Mouse (Mus musculus): ENCODE measurements at regions not wholly inside any gene's neighbourhood (a gene's known extent, or its start where the extent isn't known, plus 50 kb on each side); places are given as distances from the start of the nearest gene placed in this dataset.
A peak's percentile ranks its signal among the peaks of the same experiment; 100 is the strongest.

- Histone ChIP-seq H3K4me3 (replicated peaks) (no peak overlapping the region), H3K9me3 (replicated peaks) (no peaks in the 10 kb centered on the region), H3K4me1 (no peaks in the 10 kb centered on the region), H3K27ac (no peak overlapping the region), H3K9ac (no peak overlapping the region), H3K27me3 (no peaks in the 10 kb centered on the region), H3K4me2 (no peak overlapping the region), H3K36me3 (no peaks in the 10 kb centered on the region)
- no peak for ATAC-seq (replicated peaks; ENCODE audit: low FRiP score)
- WGBS = 86% methylated on average over 5 of the region's 5 CpGs
Measured at GRCm38 (mm10) chr7:136164834-136165233, 448.7 kb upstream of the Mki67 start.

DNA sequence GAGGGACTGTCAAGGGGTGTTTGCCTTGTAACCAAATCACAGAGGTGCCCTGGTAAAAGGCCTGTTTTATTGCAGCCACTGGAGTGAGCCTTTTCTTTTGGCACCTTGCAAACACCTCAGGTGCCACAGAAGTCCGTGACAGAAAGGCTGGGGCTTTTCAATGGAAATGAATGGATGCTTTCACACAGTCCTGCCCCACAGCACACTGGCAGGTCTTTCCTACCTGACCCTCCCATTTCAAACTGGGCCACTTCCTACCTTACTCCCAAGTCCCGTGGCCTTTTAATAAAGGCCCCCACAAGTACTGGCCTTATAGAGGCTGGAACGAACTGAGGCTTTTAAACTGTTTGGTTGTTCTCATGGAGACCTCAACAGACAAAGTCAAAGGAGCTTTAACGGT lies 453.1 kb upstream of the Mki67 start:
- Histone ChIP-seq H3K4me3 (replicated peaks) (no peak overlapping the region), H3K9me3 (replicated peaks) (no peaks in the 10 kb centered on the region), H3K9ac (no peak overlapping the region), H3K36me3 (no peaks in the 10 kb centered on the region), H3K27ac (no peak overlapping the region), H3K4me2 (no peak overlapping the region), H3K4me1 (no peaks in the 10 kb centered on the region), H3K27me3 (no peaks in the 10 kb centered on the region)
- WGBS = 53% methylated on average over 4 of the region's 4 CpGs
- ATAC-seq (replicated peaks; ENCODE audit: low FRiP score) = no peak

DNA sequence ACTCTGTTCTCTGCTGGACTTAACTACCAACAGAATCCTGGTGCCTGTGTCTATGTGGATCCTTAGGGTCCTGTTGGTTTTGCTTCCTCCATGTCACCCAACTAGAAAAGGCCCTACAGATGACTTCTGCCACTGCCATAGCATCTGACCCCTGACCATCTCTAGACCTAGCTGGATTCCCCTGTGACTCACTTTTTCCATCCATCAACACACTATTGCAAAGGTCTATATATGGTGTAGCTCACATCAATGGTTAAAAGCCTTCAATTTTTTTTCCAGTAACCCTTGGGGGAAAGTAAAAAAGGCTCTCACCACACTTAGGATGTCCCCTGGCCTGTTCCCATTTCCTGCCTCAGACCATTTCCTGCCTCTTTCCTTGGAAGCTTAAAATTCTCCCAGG lies 460.2 kb upstream of the Mki67 start:
- no peak overlapping the region for H3K27ac ChIP-seq
- H3K9ac ChIP-seq = no peak overlapping the region
- no peak for ATAC-seq (replicated peaks; ENCODE audit: low FRiP score)
- H3K9me3 ChIP-seq (replicated peaks) = peaks cover 6% of the 10 kb centered on the region; the same call in 1 of the 2 replicates
- no peaks in the 10 kb centered on the region for H3K36me3 ChIP-seq
- no peaks in the 10 kb centered on the region for H3K27me3 ChIP-seq
- peaks cover 5% of the 10 kb centered on the region for H3K4me1 ChIP-seq
- H3K4me3 ChIP-seq (replicated peaks) = no peak overlapping the region
- no peak overlapping the region for H3K4me2 ChIP-seq

- Histone ChIP-seq H3K4me2 (no peak overlapping the region), H3K9me3 (replicated peaks) (peaks cover 6% of the 10 kb centered on the region; the same call in 1 of the 2 replicates), H3K4me3 (replicated peaks) (no peak overlapping the region), H3K27ac (no peak overlapping the region), H3K36me3 (no peaks in the 10 kb centered on the region), H3K4me1 (peaks cover 12% of the 10 kb centered on the region), H3K27me3 (no peaks in the 10 kb centered on the region), H3K9ac (no peak overlapping the region)
- ATAC-seq (replicated peaks; ENCODE audit: low FRiP score) = no peak
- WGBS = 62% methylated on average over 6 of the region's 6 CpGs
Measured at GRCm38 (mm10) chr7:136180996-136181395, 464.8 kb upstream of the Mki67 start.

GRCm38 (mm10) chr7:136182101-136182500 lies 465.9 kb upstream of the Mki67 start:
- H3K9me3 ChIP-seq (replicated peaks) = peaks cover 5% of the 10 kb centered on the region; the same call in 1 of the 2 replicates
- H3K4me2 ChIP-seq = no peak overlapping the region
- 59% methylated on average over 5 of the region's 5 CpGs for WGBS
- H3K9ac ChIP-seq = no peak overlapping the region
- no peaks in the 10 kb centered on the region for H3K36me3 ChIP-seq
- no peak for ATAC-seq (replicated peaks; ENCODE audit: low FRiP score)
- no peak overlapping the region for H3K27ac ChIP-seq
- H3K4me3 ChIP-seq (replicated peaks) = no peak overlapping the region
- peaks cover 12% of the 10 kb centered on the region for H3K4me1 ChIP-seq
- H3K27me3 ChIP-seq = no peaks in the 10 kb centered on the region

DNA sequence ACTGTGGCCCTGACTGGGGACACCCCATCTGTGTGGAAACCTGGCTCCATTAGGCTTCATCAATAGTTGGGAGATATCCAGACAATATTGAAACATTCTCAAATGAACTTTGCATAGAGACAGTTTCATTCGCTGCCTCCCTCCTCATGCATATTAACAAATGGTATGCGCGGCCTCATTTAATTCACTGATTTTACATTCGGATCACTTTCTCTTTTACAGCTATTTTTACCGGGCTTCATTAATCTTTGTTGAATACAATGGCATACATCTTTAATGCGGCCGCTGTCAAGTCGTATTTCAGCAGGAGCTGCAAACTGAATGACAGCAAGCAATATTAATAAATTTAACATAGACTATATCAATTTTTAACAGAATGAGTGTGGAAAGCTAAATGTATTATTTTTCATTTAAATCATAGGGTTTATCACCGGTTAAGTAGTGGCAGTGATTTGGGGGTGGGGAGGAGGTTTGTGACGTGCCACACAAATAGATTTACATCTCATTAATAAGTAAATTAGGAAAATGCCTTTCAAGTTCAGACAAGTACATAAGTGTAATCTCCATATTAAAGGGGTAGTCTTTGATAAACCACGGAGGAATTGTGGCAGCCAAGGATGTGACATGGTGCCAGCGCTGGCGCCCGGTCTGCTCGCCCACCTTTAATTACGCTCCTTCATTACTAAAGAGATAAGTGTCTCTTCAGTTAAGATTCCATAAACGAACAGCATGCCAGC lies 480.4 kb upstream of the Mki67 start:
- Histone ChIP-seq H3K4me1 (no peaks in the 10 kb centered on the region), H3K27me3 (peaks cover 4% of the 10 kb centered on the region; the same call in 1 of the 2 replicates), H3K4me2 (no peak overlapping the region), H3K9ac (no peak overlapping the region), H3K4me3 (replicated peaks) (no peak overlapping the region), H3K27ac (no peak overlapping the region), H3K9me3 (replicated peaks) (no peaks in the 10 kb centered on the region), H3K36me3 (no peaks in the 10 kb centered on the region)
- WGBS = 87% methylated on average over 17 of the region's 17 CpGs
- ATAC-seq (replicated peaks; ENCODE audit: low FRiP score) = no peak

DNA sequence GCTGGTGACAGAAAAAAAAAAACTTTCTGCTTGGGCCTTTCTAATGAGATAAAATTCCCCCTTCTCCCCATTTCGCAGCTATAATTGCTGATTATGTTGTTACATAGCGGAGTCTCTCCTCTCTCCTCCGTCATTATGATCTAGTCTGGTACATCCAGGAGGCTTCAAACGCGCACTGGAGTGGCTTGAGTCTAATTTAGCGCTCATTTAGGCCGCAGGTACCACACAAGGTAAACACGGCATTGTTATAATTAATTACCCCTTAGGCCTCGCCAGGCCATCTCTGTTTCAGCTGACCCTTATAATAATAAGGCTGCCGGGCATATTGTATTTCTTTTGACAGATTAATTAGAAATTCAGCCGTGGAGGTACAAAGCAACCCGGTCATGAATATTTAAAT lies 492.7 kb upstream of the Mki67 start:
- 54% methylated on average over 12 of the region's 12 CpGs for WGBS
- no peak for ATAC-seq (replicated peaks; ENCODE audit: low FRiP score)
- no peak overlapping the region for H3K9ac ChIP-seq
- H3K4me3 ChIP-seq (replicated peaks) = no peak overlapping the region
- H3K27ac ChIP-seq = no peak overlapping the region
- H3K27me3 ChIP-seq = no peaks in the 10 kb centered on the region
- no peak overlapping the region for H3K4me2 ChIP-seq
- H3K36me3 ChIP-seq = no peaks in the 10 kb centered on the region
- no peaks in the 10 kb centered on the region for H3K9me3 ChIP-seq (replicated peaks)
- H3K4me1 ChIP-seq = peaks cover 17% of the 10 kb centered on the region

DNA sequence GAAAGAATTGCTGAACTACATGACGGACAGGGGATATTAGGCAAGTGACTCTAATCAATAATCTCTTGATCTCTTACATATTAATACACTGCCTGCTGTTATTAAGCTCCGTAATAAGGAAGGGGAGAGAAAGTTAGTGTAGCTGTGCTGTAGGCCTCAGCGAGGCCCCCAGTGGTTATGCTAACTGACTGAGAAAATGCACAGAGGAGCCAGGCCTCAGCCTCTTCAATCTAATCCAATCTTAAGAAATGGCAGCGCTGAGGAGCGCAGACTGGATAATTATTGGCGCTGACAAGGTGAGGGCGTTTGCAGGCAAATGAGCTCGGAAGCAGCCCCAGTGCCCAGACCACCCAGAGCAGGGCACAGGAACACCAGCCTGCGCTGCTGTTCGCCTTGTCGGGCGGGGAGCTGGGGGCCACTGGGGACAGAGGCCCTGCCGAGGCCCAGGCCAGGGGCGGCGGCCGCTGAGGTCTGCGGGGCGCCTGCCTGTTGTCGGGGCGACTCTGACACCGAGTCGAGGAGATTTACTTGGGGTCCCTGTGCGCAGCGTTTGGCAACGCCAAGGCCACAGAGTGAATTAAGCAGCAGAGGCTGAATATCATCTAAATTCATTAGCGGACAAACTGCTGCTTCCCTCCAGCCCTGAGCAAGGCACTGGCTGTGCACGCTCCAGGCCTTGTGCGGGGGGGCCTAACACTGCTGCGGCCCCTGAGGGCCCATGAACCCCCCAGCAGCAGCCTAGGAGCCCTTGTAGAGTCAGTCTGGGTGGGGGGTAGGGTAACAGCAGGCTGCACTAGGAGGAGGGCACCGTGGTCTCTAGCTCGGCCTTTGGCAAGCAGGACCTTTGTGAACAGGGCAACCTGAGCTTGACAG lies 493.4 kb upstream of the Mki67 start:
- 42% methylated on average over 31 of the region's 31 CpGs for WGBS
- 0 out of 2 replicates have a peak, but pooled peaks have one; percentile 25 for ATAC-seq (replicated peaks; ENCODE audit: low FRiP score)

DNA sequence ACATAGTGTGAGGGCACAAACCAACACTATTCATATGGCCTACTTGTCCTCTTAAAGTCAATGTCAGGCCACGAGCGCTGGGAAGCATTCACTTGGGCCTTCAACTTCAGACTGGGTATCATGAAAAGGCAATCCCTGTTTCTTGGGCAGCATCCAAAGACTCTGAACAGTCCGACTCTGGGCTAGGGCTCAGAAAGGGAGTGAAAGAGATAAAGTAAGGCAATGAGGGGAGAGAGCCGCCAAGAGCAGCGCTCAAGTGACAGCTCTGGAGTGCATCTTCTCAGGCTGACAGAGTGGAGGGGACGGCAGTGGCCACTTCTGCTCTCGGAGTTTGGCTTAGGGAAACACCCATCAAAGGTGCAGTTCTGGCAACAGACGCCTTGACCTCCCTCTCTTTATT lies 496.3 kb upstream of the Mki67 start:
- Histone ChIP-seq H3K36me3 (no peaks in the 10 kb centered on the region), H3K27ac (peak overlapping the region; percentile 62), H3K4me1 (peaks cover 31% of the 10 kb centered on the region), H3K9me3 (replicated peaks) (no peaks in the 10 kb centered on the region), H3K4me3 (replicated peaks) (no peak overlapping the region), H3K9ac (no peak overlapping the region), H3K27me3 (no peaks in the 10 kb centered on the region), H3K4me2 (no peak overlapping the region)
- no peak for ATAC-seq (replicated peaks; ENCODE audit: low FRiP score)
- 42% methylated on average over 8 of the region's 8 CpGs for WGBS

More for the DNA sequence above, 493.4 kb upstream of the Mki67 start:
- Histone ChIP-seq H3K27ac (no peak overlapping the region), H3K36me3 (no peaks in the 10 kb centered on the region), H3K27me3 (no peaks in the 10 kb centered on the region), H3K9me3 (replicated peaks) (no peaks in the 10 kb centered on the region), H3K4me3 (replicated peaks) (no peak overlapping the region), H3K4me2 (peak overlapping the region; percentile 35), H3K9ac (peak overlapping the region; percentile 16; the same call in 1 of the 2 replicates), H3K4me1 (peaks cover 22% of the 10 kb centered on the region)

DNA sequence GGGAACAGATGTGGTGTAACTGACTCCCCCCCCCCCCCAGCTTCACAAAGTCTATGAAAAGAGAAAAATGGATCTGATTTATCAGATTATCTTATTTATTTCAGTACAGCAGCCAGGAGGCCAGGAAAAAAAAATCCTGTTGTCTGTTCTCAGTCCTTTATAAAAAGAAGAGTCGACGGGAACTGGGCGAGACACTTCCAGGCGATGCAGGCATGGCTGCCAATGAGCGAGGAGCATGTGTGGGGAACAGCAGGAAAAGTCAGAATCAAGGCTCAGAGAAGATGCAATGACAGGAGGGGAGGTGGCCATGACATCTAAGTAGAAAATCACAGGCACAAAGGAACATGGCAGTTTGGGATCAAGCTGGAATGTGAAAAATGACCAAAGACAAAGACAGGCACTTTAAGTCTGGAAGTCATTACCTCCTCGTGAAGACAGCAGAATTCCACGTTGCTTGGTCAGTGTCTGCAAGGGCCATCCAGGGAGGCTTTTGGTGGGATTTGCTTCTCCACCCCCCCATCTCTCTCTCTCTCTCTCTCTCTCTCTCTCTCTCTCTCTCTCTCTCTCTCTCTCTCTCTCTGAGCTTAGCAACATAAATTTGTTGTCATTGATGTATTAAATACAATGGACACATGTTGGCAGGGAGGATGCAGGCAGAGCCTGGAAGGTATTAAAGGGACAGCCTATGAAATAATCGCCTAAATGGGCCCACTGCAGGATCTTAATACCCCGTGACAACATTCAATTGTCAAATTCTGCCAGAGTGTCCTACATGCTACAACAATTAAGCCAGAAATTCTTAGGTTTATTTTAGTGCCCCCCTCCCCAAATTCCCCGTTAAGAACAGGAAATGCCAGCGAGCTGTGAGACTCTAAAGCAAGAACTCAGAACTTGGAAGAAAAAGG lies 497.1 kb upstream of the Mki67 start:
- no peaks in the 10 kb centered on the region for H3K36me3 ChIP-seq
- H3K4me3 ChIP-seq (replicated peaks) = no peak overlapping the region
- peaks cover 6% of the 10 kb centered on the region for H3K27me3 ChIP-seq
- no peaks in the 10 kb centered on the region for H3K9me3 ChIP-seq (replicated peaks)
- H3K27ac ChIP-seq = peak overlapping the region; percentile 85; the same call in 1 of the 2 replicates
- WGBS = 43% methylated on average over 11 of the region's 11 CpGs
- peaks cover 31% of the 10 kb centered on the region for H3K4me1 ChIP-seq
- no peak overlapping the region for H3K9ac ChIP-seq
- peak; percentile 9; the same call in 1 of the 2 replicates for ATAC-seq (replicated peaks; ENCODE audit: low FRiP score)
- H3K4me2 ChIP-seq = no peak overlapping the region

- H3K27ac ChIP-seq = peak overlapping the region; percentile 85
- H3K27me3 ChIP-seq = peaks cover 11% of the 10 kb centered on the region
- H3K9ac ChIP-seq = no peak overlapping the region
- H3K4me3 ChIP-seq (replicated peaks) = no peak overlapping the region
- 25% methylated on average over 3 of the region's 3 CpGs for WGBS
- no peaks in the 10 kb centered on the region for H3K36me3 ChIP-seq
- H3K9me3 ChIP-seq (replicated peaks) = no peaks in the 10 kb centered on the region
- H3K4me1 ChIP-seq = peaks cover 34% of the 10 kb centered on the region
- ATAC-seq (replicated peaks; ENCODE audit: low FRiP score) = peak; percentile 59; the same call in 1 of the 2 replicates
- H3K4me2 ChIP-seq = no peak overlapping the region
Measured at GRCm38 (mm10) chr7:136213962-136214308, 497.8 kb upstream of the Mki67 start.
